Mouse (Mus musculus) lung, postnatal 0 days (tissue): ENCODE data around the gene Ppp6r1.

ENCODE experiments used
- CTCF ChIP-seq: IDR thresholded peaks from 2 replicates; pipeline ENCODE4 v1.5.1; 2016; ENCODE audit warnings: antibody characterized with exemption, mild to moderate bottlenecking
- EP300 ChIP-seq: IDR thresholded peaks from 2 replicates; pipeline ENCODE4 v1.6.1; 2016; ENCODE audit warnings: antibody characterized with exemption, mild to moderate bottlenecking, control low read depth

- TF ChIP-seq CTCF (no peak), EP300 (no peak)
These were observed 55.9 kb downstream of the Ppp6r1 start for GRCm38 (mm10) chr7:4602969-4603368.
